Mouse (Mus musculus) MEL (cell line): ENCODE data around the gene Pvr. TPM values are rescaled to one million over a fixed set of nuclear protein-coding genes. Genes with fewer than 3 reads are reported as not detected.
A peak's percentile ranks its signal among the peaks of the same experiment; 100 is the strongest.

ENCODE experiments used
- DNase-seq: peaks from one replicate; pipeline ENCODE4 v3.0.0; 2011; ENCODE audit warnings: low read depth, low spot score
- H3K27ac ChIP-seq: 2 replicates; pipeline ENCODE4 v1.5.1; 2012; ENCODE audit warnings: low read depth, mild to moderate bottlenecking, control low read depth, low read length, moderate library complexity; ENCODE audit not compliant: control insufficient read depth
- H3K27me3 ChIP-seq, 2 experiments: fragments of 150-350 bp in 1 of 2; sonication (generic) in 1 of 2; 2 replicates each; pipeline ENCODE4 v1.6.1; 2012; ENCODE audit warnings: low read length in 2 of 2, mild to moderate bottlenecking in 2 of 2, improper control_type of control experiment in 1 of 2, moderate library complexity in 1 of 2; ENCODE audit not compliant: insufficient read depth in 2 of 2, control insufficient read depth in 1 of 2
- H3K36me3 ChIP-seq, 2 experiments: 2 replicates each; pipeline ENCODE4 v1.6.1; 2012 to 2014; ENCODE audit warnings: low read length in 2 of 2, improper control_type of control experiment in 1 of 2, inconsistent platforms in 1 of 2, mild to moderate bottlenecking in 1 of 2; ENCODE audit not compliant: insufficient read depth in 2 of 2, control insufficient read depth in 1 of 2
- H3K4me1 ChIP-seq, 2 experiments: fragments of 150-350 bp in 1 of 2; sonication (generic) in 1 of 2; 2 replicates each; pipeline ENCODE4 v1.6.1; 2012; ENCODE audit warnings: low read length in 2 of 2, improper control_type of control experiment in 1 of 2, mild to moderate bottlenecking in 1 of 2; ENCODE audit not compliant: insufficient read depth in 2 of 2, control insufficient read depth in 1 of 2
- H3K4me3 ChIP-seq, 2 experiments: fragments of 150-350 bp in 1 of 2; sonication (generic) in 1 of 2; 2 replicates each; pipeline ENCODE4 v1.5.1; 2012; ENCODE audit warnings: low read depth in 2 of 2, low read length in 2 of 2, mild to moderate bottlenecking in 2 of 2, moderate library complexity in 2 of 2, control low read depth in 1 of 2, improper control_type of control experiment in 1 of 2; ENCODE audit not compliant: control insufficient read depth in 1 of 2, insufficient read depth in 1 of 2
- H3K79me2 ChIP-seq: 2 replicates; pipeline ENCODE4 v1.6.1; 2012; ENCODE audit warnings: mild to moderate bottlenecking, low read length, moderate library complexity; ENCODE audit not compliant: control insufficient read depth, poor library complexity, insufficient read depth
- H3K9ac ChIP-seq: 2 replicates; pipeline ENCODE4 v1.6.1; 2012; ENCODE audit warnings: low read depth, mild to moderate bottlenecking, control low read depth, low read length, moderate library complexity; ENCODE audit not compliant: control insufficient read depth, poor library complexity, severe bottlenecking
- H3K9me3 ChIP-seq: fragments of 150-350 bp; sonication (generic); replicated peaks from 2 replicates; pipeline ENCODE4 v1.6.1; 2012; ENCODE audit warnings: mild to moderate bottlenecking, low read length, improper control_type of control experiment, moderate library complexity; ENCODE audit not compliant: insufficient read depth
- CHD1 ChIP-seq: IDR thresholded peaks from 2 replicates; pipeline ENCODE4 v1.6.1; 2012; ENCODE audit warnings: low read depth, mild to moderate bottlenecking, inconsistent platforms, low read length, improper control_type of control experiment
- CHD2 ChIP-seq: IDR thresholded peaks from 2 replicates; pipeline ENCODE4 v1.6.1; 2011; ENCODE audit warnings: low read length, improper control_type of control experiment
- E2F4 ChIP-seq: IDR thresholded peaks from 2 replicates; pipeline ENCODE4 v1.6.1; 2011; ENCODE audit warnings: low read depth, low read length, improper control_type of control experiment, borderline replicate concordance
- EP300 ChIP-seq, 2 experiments: IDR thresholded peaks; 2 replicates each; pipeline ENCODE4 v1.6.1; 2011; ENCODE audit warnings: improper control_type of control experiment in 2 of 2, low read length in 2 of 2, low read depth in 1 of 2, mild to moderate bottlenecking in 1 of 2
- GATA1 ChIP-seq: IDR thresholded peaks from 2 replicates; pipeline ENCODE4 v1.6.1; 2011; ENCODE audit warnings: low read depth, low read length, improper control_type of control experiment
- HCFC1 ChIP-seq: IDR thresholded peaks from 2 replicates; pipeline ENCODE4 v1.6.1; 2012; ENCODE audit warnings: low read depth, mild to moderate bottlenecking, inconsistent platforms, low read length, improper control_type of control experiment, moderate library complexity
- JUND ChIP-seq: IDR thresholded peaks from 2 replicates; pipeline ENCODE4 v1.6.1; 2011; ENCODE audit warnings: low read depth, mild to moderate bottlenecking, improper control_type of control experiment, low read length
- MAFK ChIP-seq: IDR thresholded peaks from 2 replicates; pipeline ENCODE4 v1.6.1; 2011; ENCODE audit warnings: low read depth, mild to moderate bottlenecking, low read length, improper control_type of control experiment, borderline replicate concordance
- MAZ ChIP-seq: IDR thresholded peaks from 2 replicates; pipeline ENCODE4 v1.6.1; 2012; ENCODE audit warnings: low read depth, mild to moderate bottlenecking, inconsistent platforms, low read length, improper control_type of control experiment
- MEF2A ChIP-seq: IDR thresholded peaks from 2 replicates; pipeline ENCODE4 v1.6.1; 2014; ENCODE audit warnings: low read depth, mild to moderate bottlenecking, inconsistent platforms, low read length, improper control_type of control experiment; ENCODE audit not compliant: poor library complexity, insufficient replicate concordance, severe bottlenecking; ENCODE audit errors: extremely low read depth
- MXI1 ChIP-seq: IDR thresholded peaks from 2 replicates; pipeline ENCODE4 v1.6.1; 2011; ENCODE audit warnings: mild to moderate bottlenecking, low read depth, low read length, improper control_type of control experiment
- MYB ChIP-seq: IDR thresholded peaks from 2 replicates; pipeline ENCODE4 v1.6.1; 2011; ENCODE audit warnings: mild to moderate bottlenecking, low read depth, low read length, improper control_type of control experiment
- NELFE ChIP-seq: IDR thresholded peaks from 2 replicates; pipeline ENCODE4 v1.6.1; 2011; ENCODE audit warnings: low read depth, low read length, improper control_type of control experiment
- NRF1 ChIP-seq: IDR thresholded peaks from 2 replicates; pipeline ENCODE4 v1.6.1; 2014; ENCODE audit warnings: low read depth, mild to moderate bottlenecking, inconsistent platforms, low read length, improper control_type of control experiment, moderate library complexity; ENCODE audit not compliant: poor library complexity, insufficient read depth, severe bottlenecking
- POLR2AphosphoS2 ChIP-seq: IDR thresholded peaks from 2 replicates; pipeline ENCODE4 v1.6.1; 2011; ENCODE audit warnings: low read length, improper control_type of control experiment
- RAD21 ChIP-seq: IDR thresholded peaks from 2 replicates; pipeline ENCODE4 v1.6.1; 2011; ENCODE audit warnings: mild to moderate bottlenecking, low read depth, low read length, improper control_type of control experiment
- RCOR1 ChIP-seq: IDR thresholded peaks from 2 replicates; pipeline ENCODE4 v1.6.1; 2012; ENCODE audit warnings: low read depth, mild to moderate bottlenecking, inconsistent platforms, low read length, improper control_type of control experiment
- TBP ChIP-seq: IDR thresholded peaks from 2 replicates; pipeline ENCODE4 v1.8.0; 2011; ENCODE audit warnings: low read depth, low read length, improper control_type of control experiment
- USF1 ChIP-seq: IDR thresholded peaks from 2 replicates; pipeline ENCODE4 v1.6.1; 2014; ENCODE audit warnings: low read depth, mild to moderate bottlenecking, inconsistent platforms, low read length, improper control_type of control experiment, moderate library complexity
- USF2 ChIP-seq, 2 experiments: IDR thresholded peaks; 2 replicates each; pipeline ENCODE4 v1.6.1; 2011 to 2012; ENCODE audit warnings: improper control_type of control experiment in 2 of 2, low read length in 2 of 2, borderline replicate concordance in 1 of 2, inconsistent platforms in 1 of 2, low read depth in 1 of 2, mild to moderate bottlenecking in 1 of 2; ENCODE audit not compliant: insufficient read depth in 1 of 2
- ZC3H11A ChIP-seq: IDR thresholded peaks from 2 replicates; pipeline ENCODE4 v1.6.1; 2012; ENCODE audit warnings: low read depth, mild to moderate bottlenecking, inconsistent platforms, low read length, improper control_type of control experiment
- ZKSCAN1 ChIP-seq: IDR thresholded peaks from 2 replicates; pipeline ENCODE4 v1.6.1; 2012; ENCODE audit warnings: low read depth, mild to moderate bottlenecking, inconsistent platforms, low read length, improper control_type of control experiment, moderate library complexity
- ZMIZ1 ChIP-seq: IDR thresholded peaks from 2 replicates; pipeline ENCODE4 v1.6.1; 2012; ENCODE audit warnings: low read depth, mild to moderate bottlenecking, inconsistent platforms, low read length, improper control_type of control experiment, moderate library complexity
- ZNF384 ChIP-seq: IDR thresholded peaks from 2 replicates; pipeline ENCODE4 v1.6.1; 2012; ENCODE audit warnings: low read depth, mild to moderate bottlenecking, inconsistent platforms, low read length, improper control_type of control experiment
- polyA plus RNA-seq, 2 experiments: library from polyadenylated mRNA; stranded (reverse) in 1 of 2; unstranded in 1 of 2; fragments of >175 nt in 1 of 2; fragments of >200 nt in 1 of 2; gene quantifications; 2 replicates each; pipeline versions ENCODE4 v1.2.1 to v1.2.4; 2012; ENCODE audit warnings: low replicate concordance in 2 of 2, low read depth in 1 of 2; ENCODE audit not compliant: insufficient read length in 2 of 2, insufficient read depth in 1 of 2, missing spikeins in 1 of 2
- total RNA-seq: library from RNA; depleted of rRNA; stranded (reverse); fragments of 300-350 nt; gene quantifications from 2 replicates; pipeline ENCODE4 v1.2.3, GENCODE M21; 2012

Gene Pvr
- total and polyA plus RNA-seq, 3 experiments: not detected

DNA sequence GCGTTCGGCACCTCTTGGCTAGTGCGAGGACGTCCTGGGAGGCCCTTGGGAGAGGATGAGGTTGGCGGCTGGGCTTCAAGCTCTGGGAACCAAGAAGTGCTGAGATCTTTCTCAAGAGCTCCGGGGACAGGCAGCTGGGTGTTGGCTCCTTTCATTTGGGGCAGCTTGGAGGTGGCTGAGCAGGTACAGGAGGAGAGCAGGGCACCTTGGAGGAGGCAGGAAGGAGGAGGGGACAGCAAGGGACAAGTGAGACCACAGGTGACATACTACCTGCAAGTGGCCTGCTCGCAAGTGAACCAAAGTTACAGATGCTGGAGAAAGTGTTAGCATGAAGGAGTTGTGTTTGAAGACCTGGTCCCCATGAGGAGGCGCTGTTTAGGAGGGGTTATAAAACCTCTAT, 23.7 kb upstream of the Pvr start:
- H3K27ac ChIP-seq: no peak overlapping the region
- TF ChIP-seq CHD1 (no peak), POLR2AphosphoS2 (no peak), MAFK (no peak), MAZ (no peak), EP300 (IDR thresholded peaks at IDR 0.05; ENCODE audit: low read depth in 1 of 2, low read length in 2 of 2) (no peak), RCOR1 (no peak), JUND (no peak), MXI1 (no peak), NELFE (no peak), ZC3H11A (no peak), TBP (no peak), ZNF384 (no peak)
- H3K36me3 ChIP-seq: no peaks in the 10 kb centered on the region
- no peak overlapping the region for H3K4me3 ChIP-seq
- no peaks in the 10 kb centered on the region for H3K27me3 ChIP-seq
- DNase-seq: no peak
- H3K4me1 ChIP-seq: 0 out of 4 replicates have a peak, but pooled peaks cover 0 to 3% of the 10 kb centered on the region in 2 experiments
- no peak overlapping the region for H3K9ac ChIP-seq
- no peaks in the 10 kb centered on the region for H3K79me2 ChIP-seq
- H3K9me3 ChIP-seq: no peaks in the 10 kb centered on the region

DNA sequence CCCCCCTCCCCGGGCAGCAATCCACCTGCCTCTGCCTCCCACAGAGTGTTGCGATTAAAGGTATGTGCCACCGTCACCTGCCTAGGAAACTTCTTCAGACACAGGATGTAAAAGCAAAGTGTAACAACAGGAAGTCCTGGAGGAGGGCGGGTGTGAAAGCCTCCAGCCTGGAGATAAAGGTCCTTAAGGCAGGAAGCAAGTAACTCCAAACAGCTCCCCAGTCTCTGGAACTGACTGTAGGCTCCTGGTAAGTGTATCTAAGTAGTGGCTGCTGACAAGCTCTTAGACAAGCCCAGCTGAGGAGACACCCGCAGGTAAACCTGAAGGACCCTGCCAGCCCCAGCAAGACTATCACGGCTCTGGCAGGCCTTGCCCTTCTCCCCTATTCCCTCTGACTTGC, 19.3 kb upstream of the Pvr start:
- DNase-seq: peak; percentile 24
- Histone ChIP-seq H3K4me1 (0 out of 4 replicates have a peak, but pooled peaks cover 0 to 3% of the 10 kb centered on the region in 2 experiments), H3K27ac (no peak overlapping the region), H3K4me3 (no peak overlapping the region), H3K27me3 (no peaks in the 10 kb centered on the region; a peak in 1 of 4 replicates), H3K36me3 (no peaks in the 10 kb centered on the region), H3K79me2 (no peaks in the 10 kb centered on the region), H3K9ac (no peak overlapping the region), H3K9me3 (no peaks in the 10 kb centered on the region)
- TF ChIP-seq USF1 (no peak), NRF1 (no peak), CHD1 (no peak)

DNA sequence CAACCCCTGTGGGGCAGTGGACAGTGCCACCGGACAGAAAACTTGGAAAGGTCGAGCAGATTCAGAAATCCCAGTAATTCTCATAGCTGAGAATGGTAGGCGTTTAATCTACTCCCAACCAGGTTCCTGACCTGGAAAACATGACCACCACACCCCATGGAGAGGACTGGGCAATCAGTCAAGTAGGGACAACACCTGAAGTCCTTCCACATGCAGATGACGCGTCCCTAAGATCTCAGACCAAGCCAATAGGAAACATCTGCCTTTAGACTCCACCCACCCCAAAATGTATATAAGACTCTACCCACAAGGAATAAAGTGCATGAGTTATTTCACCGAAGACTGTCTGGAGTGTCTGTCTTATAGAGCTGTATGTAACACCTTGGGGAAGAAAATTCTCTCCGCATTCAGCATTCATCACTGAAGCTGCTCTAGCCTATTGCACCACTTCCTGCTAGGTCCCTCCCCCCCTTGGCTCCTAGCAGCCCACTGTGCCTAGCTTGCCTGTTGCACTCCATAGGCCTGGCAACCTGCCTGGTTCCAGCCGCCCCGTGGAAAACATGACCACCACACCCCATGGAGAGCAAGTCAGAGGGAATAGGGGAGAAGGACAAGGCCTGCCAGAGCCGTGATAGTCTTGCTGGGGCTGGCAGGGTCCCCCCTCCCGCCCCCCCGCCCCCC, 18.7 kb upstream of the Pvr start:
- Histone ChIP-seq H3K27ac (no peak overlapping the region), H3K4me3 (no peak overlapping the region)
- DNase-seq: no peak
- TF ChIP-seq E2F4: no peak
- TF ChIP-seq HCFC1: no peak
- TF ChIP-seq MEF2A: no peak
- TF ChIP-seq JUND: no peak
- TF ChIP-seq ZMIZ1: no peak
- TF ChIP-seq USF2 (IDR thresholded peaks at IDR 0.05; ENCODE audit: borderline replicate concordance in 1 of 2, insufficient read depth in 1 of 2, low read depth in 1 of 2, low read length in 2 of 2): no peak
- TF ChIP-seq TBP: no peak
- TF ChIP-seq NELFE: no peak
- TF ChIP-seq MAFK: no peak
- no peak for TF ChIP-seq GATA1
- no peak for TF ChIP-seq MYB
- no peak for TF ChIP-seq POLR2AphosphoS2
- no peak for TF ChIP-seq CHD2
- TF ChIP-seq RCOR1: no peak
- TF ChIP-seq RAD21: no peak
- no peak for TF ChIP-seq MAZ
- no peak for TF ChIP-seq ZKSCAN1

More for the DNA sequence above, 18.7 kb upstream of the Pvr start:
- Histone ChIP-seq H3K9me3 (no peaks in the 10 kb centered on the region), H3K79me2 (no peaks in the 10 kb centered on the region), H3K36me3 (no peaks in the 10 kb centered on the region), H3K9ac (no peak overlapping the region), H3K4me1 (0 out of 4 replicates have a peak, but pooled peaks cover 0 to 3% of the 10 kb centered on the region in 2 experiments), H3K27me3 (no peaks in the 10 kb centered on the region; a peak in 1 of 4 replicates)
